ENCODE assay signal across 8 mouse cellular contexts in genomic region chr16:35771141-35771540, GRCm38 (mm10). TPM values are rescaled to one million over a fixed set of nuclear protein-coding genes. Genes with fewer than 3 reads are reported as not detected.
DNase-seq lines count a peak whose midpoint lies in the region; ATAC-seq and TF ChIP-seq lines count a peak whose summit lies in the region.

No protein-coding gene starts in this region.

- H3K36me3 ChIP-seq in embryonic facial prominence, embryonic 15.5 days, result no peaks in the 10 kb centered on the region
- no peaks in the 10 kb centered on the region for H3K36me3 ChIP-seq in neural tube, embryonic 14.5 days (ENCODE audit: control insufficient read depth, insufficient read depth, low read length)

- no peaks in the 10 kb centered on the region for H3K9me3 ChIP-seq in embryonic facial prominence, embryonic 15.5 days (replicated peaks)
- no peaks in the 10 kb centered on the region for H3K9me3 ChIP-seq in neural tube, embryonic 14.5 days (ENCODE audit: control insufficient read depth, low read length)

- ATAC-seq in embryonic facial prominence, embryonic 15.5 days (ENCODE audit: insufficient number of reproducible peaks, low FRiP score, low TSS enrichment, low read depth), result no peak
- no peak for ATAC-seq in neural tube, embryonic 14.5 days (ENCODE audit: low read depth)

- WGBS in embryonic facial prominence, embryonic 15.5 days, result 19% methylated on average over 8 of the region's 8 CpGs
- 22% methylated on average over 8 of the region's 8 CpGs for WGBS in neural tube, embryonic 14.5 days

- DNase-seq in left cerebral cortex, adult 2 months (ENCODE audit: extremely low spot score in 1 of 2, low spot score in 2 of 2), result no peak
- no peak for DNase-seq in left cerebral cortex, adult 11 months (ENCODE audit: low spot score)
- DNase-seq in kidney, postnatal 10 days, result peak; percentile 13
- no peak for DNase-seq in urinary bladder, adult 2 months (ENCODE audit: low spot score)
- no peak for DNase-seq in layer of hippocampus, adult 8-10 months (ENCODE audit: low spot score in 2 of 2)
- no peak for DNase-seq in right cerebral cortex, postnatal 4 days

- intact Hi-C loops in left cerebral cortex, adult 2 months (cut with DNase I), result loop anchor here (5.0 kb wide), 1 partner anchor 39 kb away; no protein-coding TSS in a partner anchor

- TF ChIP-seq CTCF in left cerebral cortex, adult 2 months (IDR thresholded peaks at IDR 0.05), result no peak

- no peak overlapping the region for H3K27ac ChIP-seq in left cerebral cortex, adult 2 months
- H3K27ac ChIP-seq in embryonic facial prominence, embryonic 15.5 days (replicated peaks), result no peak overlapping the region
- no peak overlapping the region for H3K27ac ChIP-seq in neural tube, embryonic 14.5 days (ENCODE audit: low read depth, low read length)

- H3K4me2 ChIP-seq in embryonic facial prominence, embryonic 15.5 days (replicated peaks), result peak overlapping the region; percentile 93
- H3K4me2 ChIP-seq in neural tube, embryonic 14.5 days (ENCODE audit: low read depth, low read length), result peak overlapping the region; percentile 59

- no peak overlapping the region for H3K9ac ChIP-seq in embryonic facial prominence, embryonic 15.5 days
- H3K9ac ChIP-seq in neural tube, embryonic 14.5 days (replicated peaks; ENCODE audit: low read depth, low read length), result no peak overlapping the region

- H3K27me3 ChIP-seq in embryonic facial prominence, embryonic 15.5 days, result no peaks in the 10 kb centered on the region
- no peaks in the 10 kb centered on the region; the same call in 1 of the 2 replicates for H3K27me3 ChIP-seq in neural tube, embryonic 14.5 days (ENCODE audit: control insufficient read depth, insufficient read depth, low read length)

- H3K4me3 ChIP-seq in left cerebral cortex, adult 2 months, result peak overlapping the region; percentile 89; the same call in 1 of the 2 replicates
- peak overlapping the region; percentile 87 for H3K4me3 ChIP-seq in embryonic facial prominence, embryonic 15.5 days (replicated peaks)
- H3K4me3 ChIP-seq in neural tube, embryonic 14.5 days (ENCODE audit: low read depth, low read length), result peak overlapping the region; percentile 79

- peaks cover 23% of the 10 kb centered on the region for H3K4me1 ChIP-seq in embryonic facial prominence, embryonic 15.5 days
- peaks cover 18% of the 10 kb centered on the region; the same call in 1 of the 2 replicates for H3K4me1 ChIP-seq in neural tube, embryonic 14.5 days (ENCODE audit: control insufficient read depth, insufficient read depth, low read length)

RNA-seq across cellular contexts. Expression of gene Hspbap1, which starts 1.0 kb away (rescaled TPM):
- 1 to 10 TPM; 6.7 to 7.6 TPM for total RNA-seq in left cerebral cortex, adult 2 months (2021)
- 13.3 and 13.9 TPM in 2 replicates for polyA plus RNA-seq in embryonic facial prominence, embryonic 15.5 days (2015; fragmentation: Nextera tagmentation; extraction: Ambion mirVana)
- 14.0 and 16.6 TPM in 2 replicates for polyA plus RNA-seq in neural tube, embryonic 14.5 days (2014; fragmentation: Nextera tagmentation; extraction: Ambion mirVana)
- 7.7 and 8.7 TPM in 2 replicates for polyA plus RNA-seq in urinary bladder, adult 2 months (2012; rRNA removed)
- 1 to 10 TPM; 6.5 to 9.0 (median 7.3) TPM for total RNA-seq in layer of hippocampus, adult 8-10 months (2022)

RNA-seq across cellular contexts. Expression of gene Dirc2, which starts 2.0 kb away (rescaled TPM):
- 10 to 100 TPM; 61.3 to 67.1 TPM for total RNA-seq in left cerebral cortex, adult 2 months (2021)
- polyA plus RNA-seq in embryonic facial prominence, embryonic 15.5 days (2015; fragmentation: Nextera tagmentation; extraction: Ambion mirVana), result 17.4 and 18.1 TPM in 2 replicates
- polyA plus RNA-seq in neural tube, embryonic 14.5 days (2014; fragmentation: Nextera tagmentation; extraction: Ambion mirVana), result 45.9 and 49.6 TPM in 2 replicates
- polyA plus RNA-seq in urinary bladder, adult 2 months (2012; rRNA removed), result 32.8 and 34.8 TPM in 2 replicates
- total RNA-seq in layer of hippocampus, adult 8-10 months (2022), result 10 to 100 TPM; 60.9 to 68.2 (median 64.7) TPM
